Mouse (Mus musculus) stomach, postnatal 0 days (tissue): ENCODE measurements around the gene Crym.

Experiments used
- CTCF ChIP-seq: IDR thresholded peaks from 2 replicates; pipeline ENCODE4 v1.5.1; 2016; ENCODE audit warnings: antibody characterized with exemption, low read depth, mild to moderate bottlenecking, moderate library complexity
- EP300 ChIP-seq: optimal IDR thresholded peaks from 2 replicates; pipeline ENCODE3; 2016; ENCODE audit warnings: antibody characterized with exemption

GRCm38 (mm10) chr7:120201771-120202170 lies at the start of gene Crym:
- TF ChIP-seq CTCF (no peak), EP300 (no peak)
